Mouse (Mus musculus) intestine, embryonic 15.5 days (tissue): ENCODE results near the gene Ldb1. TPM values are rescaled to one million over a fixed set of nuclear protein-coding genes. Genes with fewer than 3 reads are reported as not detected.
A peak's percentile ranks its signal among the peaks of the same experiment; 100 is the strongest.

Experiments used
- ATAC-seq: fragments of 200-750 bp; cut with Nextera tagmentation; 2 replicates; pipeline ENCODE4 v1.8.0; 2017; ENCODE audit warnings: moderate TSS enrichment, moderate library complexity
- H3K27ac ChIP-seq: fragments of 300-500 bp; sonication (generic); 2 replicates; pipeline ENCODE4 v1.5.1; 2015; ENCODE audit warnings: mild to moderate bottlenecking, inconsistent platforms
- H3K27me3 ChIP-seq: fragments of 300-500 bp; sonication (generic); replicated peaks from 2 replicates; pipeline ENCODE4 v1.6.1; 2015; ENCODE audit warnings: inconsistent platforms
- H3K36me3 ChIP-seq: fragments of 300-500 bp; sonication (generic); 2 replicates; pipeline ENCODE4 v1.6.1; 2015; ENCODE audit warnings: inconsistent platforms
- H3K4me1 ChIP-seq: fragments of 300-500 bp; sonication (generic); replicated peaks from 2 replicates; pipeline ENCODE4 v1.6.1; 2015; ENCODE audit warnings: inconsistent platforms
- H3K4me2 ChIP-seq: fragments of 300-500 bp; sonication (generic); replicated peaks from 2 replicates; pipeline ENCODE4 v1.6.1; 2015; ENCODE audit warnings: mild to moderate bottlenecking, inconsistent platforms
- H3K4me3 ChIP-seq: fragments of 300-500 bp; sonication (generic); replicated peaks from 2 replicates; pipeline ENCODE4 v1.5.1; 2015; ENCODE audit warnings: inconsistent platforms
- H3K9ac ChIP-seq: fragments of 300-500 bp; sonication (generic); 2 replicates; pipeline ENCODE4 v1.6.1; 2015; ENCODE audit warnings: inconsistent platforms
- H3K9me3 ChIP-seq: fragments of 300-500 bp; sonication (generic); 2 replicates; pipeline ENCODE4 v1.6.1; 2016; ENCODE audit warnings: inconsistent platforms
- WGBS: fragments of 180-500 bp; shearing (Covaris S2); methylation state at CpG from one replicate; pipeline ENCODE4 v1.1.7; 2015; 5-methylcytosine and 5-hydroxymethylcytosine counted together
- polyA plus RNA-seq: library from polyadenylated mRNA; unstranded; fragments of >200 nt; fragmentation: Nextera tagmentation; extraction: Ambion mirVana; gene quantifications from 2 replicates; pipeline ENCODE4 v1.2.1, GENCODE M21; 2015

The Ldb1 gene
- polyA plus RNA-seq, 1 experiment from 2014 or later: 53.2 TPM

GRCm38 (mm10) chr19:46058466-46058865, 13.5 kb upstream of the Ldb1 start:
- Histone ChIP-seq H3K4me3 (no peak overlapping the region), H3K27ac (no peak overlapping the region), H3K36me3 (peaks cover 16% of the 10 kb centered on the region), H3K9me3 (no peaks in the 10 kb centered on the region), H3K27me3 (no peaks in the 10 kb centered on the region), H3K4me1 (peaks cover 6% of the 10 kb centered on the region; the same call in 1 of the 2 replicates), H3K9ac (no peak overlapping the region), H3K4me2 (no peak overlapping the region)
- WGBS: 95% methylated on average over 7 of the region's 7 CpGs
- ATAC-seq: no peak

GRCm38 (mm10) chr19:46056947-46057607, 12.1 kb upstream of the Ldb1 start:
- Histone ChIP-seq H3K27me3 (no peaks in the 10 kb centered on the region), H3K9ac (peak overlapping the region; percentile 87), H3K27ac (peak overlapping the region; percentile 96), H3K36me3 (peaks cover 2% of the 10 kb centered on the region; the same call in 1 of the 2 replicates), H3K4me1 (peaks cover 6% of the 10 kb centered on the region; the same call in 1 of the 2 replicates), H3K4me2 (peak overlapping the region; percentile 70), H3K4me3 (peak overlapping the region; percentile 99), H3K9me3 (no peaks in the 10 kb centered on the region)
- peak; percentile 86 for ATAC-seq
- WGBS: under 1% methylated on average over 38 of the region's 42 CpGs

DNA sequence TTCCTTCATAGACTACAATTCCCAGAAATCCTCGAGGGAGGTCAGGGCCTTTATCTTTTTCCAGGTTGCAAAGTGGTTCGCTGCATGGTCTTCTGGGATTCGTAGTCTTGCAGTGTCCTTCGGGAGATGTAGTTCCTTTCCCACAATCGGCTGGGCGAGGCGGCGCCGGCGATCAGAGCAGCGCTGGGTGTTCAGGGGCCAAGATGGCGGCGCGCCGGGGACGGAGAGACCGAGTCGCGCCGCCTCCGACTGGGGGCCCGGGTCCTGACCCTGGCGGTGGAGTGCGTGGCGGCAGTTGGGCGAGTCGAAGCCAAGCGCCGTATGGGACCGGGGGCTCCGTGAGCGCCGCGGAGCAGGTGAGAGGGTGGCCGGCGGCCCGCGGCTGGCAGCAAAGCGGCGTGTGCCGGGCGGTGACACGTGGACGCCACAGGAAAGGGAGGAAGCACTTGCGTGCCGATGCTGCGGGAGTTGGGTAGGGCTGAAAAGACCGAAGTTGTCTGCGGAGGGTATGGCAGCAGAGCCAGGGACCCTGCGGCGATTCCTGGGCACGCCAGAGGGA, 11.5 kb upstream of the Ldb1 start:
- peak; percentile 97 for ATAC-seq
- peak overlapping the region; percentile 99 for H3K4me3 ChIP-seq
- peak overlapping the region; percentile 70 for H3K4me2 ChIP-seq
- H3K36me3 ChIP-seq: no peaks in the 10 kb centered on the region
- under 1% methylated on average over 52 of the region's 52 CpGs for WGBS
- peak overlapping the region; percentile 87 for H3K9ac ChIP-seq
- H3K4me1 ChIP-seq: peaks cover 6% of the 10 kb centered on the region; the same call in 1 of the 2 replicates
- H3K9me3 ChIP-seq: no peaks in the 10 kb centered on the region
- H3K27ac ChIP-seq: peak overlapping the region; percentile 96
- no peaks in the 10 kb centered on the region for H3K27me3 ChIP-seq

DNA sequence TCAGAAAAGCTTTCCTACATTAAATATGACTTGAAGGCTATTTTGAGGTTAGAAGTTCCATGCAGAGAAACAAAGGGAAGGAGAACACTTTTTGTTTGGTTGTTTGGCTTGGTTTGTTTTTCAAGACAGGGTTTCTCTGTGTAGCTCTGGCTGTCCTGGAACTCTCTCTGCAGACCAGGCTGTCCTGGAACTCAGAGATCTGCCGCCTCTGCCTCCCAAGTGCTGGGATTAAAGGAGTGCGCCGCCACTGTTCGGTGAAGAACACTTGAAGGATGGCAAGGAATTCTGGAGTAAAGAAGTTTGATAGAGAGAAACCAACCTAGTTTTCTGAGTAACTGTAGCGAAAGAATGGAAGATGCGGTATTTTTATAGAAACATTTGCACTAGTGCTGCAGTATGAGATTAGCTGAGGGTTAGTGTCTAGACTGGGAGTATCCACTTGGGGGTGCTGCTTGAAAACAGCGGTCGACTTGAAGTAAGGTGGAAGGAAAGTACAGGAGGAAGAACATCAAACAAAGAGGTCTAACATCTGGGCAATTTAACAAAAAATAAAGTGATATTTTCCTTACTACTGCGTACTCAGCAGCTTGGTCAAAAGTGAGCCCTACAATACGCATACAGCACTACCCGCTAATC, 10.9 kb upstream of the Ldb1 start:
- Histone ChIP-seq H3K9ac (peak overlapping the region; percentile 87), H3K4me3 (peak overlapping the region; percentile 99), H3K27ac (peak overlapping the region; percentile 96; the same call in 1 of the 2 replicates), H3K36me3 (no peaks in the 10 kb centered on the region), H3K4me1 (peaks cover 6% of the 10 kb centered on the region; the same call in 1 of the 2 replicates), H3K4me2 (peak overlapping the region; percentile 70), H3K9me3 (no peaks in the 10 kb centered on the region), H3K27me3 (no peaks in the 10 kb centered on the region)
- peak; percentile 85 for ATAC-seq
- under 1% methylated on average over 11 of the region's 11 CpGs for WGBS

DNA sequence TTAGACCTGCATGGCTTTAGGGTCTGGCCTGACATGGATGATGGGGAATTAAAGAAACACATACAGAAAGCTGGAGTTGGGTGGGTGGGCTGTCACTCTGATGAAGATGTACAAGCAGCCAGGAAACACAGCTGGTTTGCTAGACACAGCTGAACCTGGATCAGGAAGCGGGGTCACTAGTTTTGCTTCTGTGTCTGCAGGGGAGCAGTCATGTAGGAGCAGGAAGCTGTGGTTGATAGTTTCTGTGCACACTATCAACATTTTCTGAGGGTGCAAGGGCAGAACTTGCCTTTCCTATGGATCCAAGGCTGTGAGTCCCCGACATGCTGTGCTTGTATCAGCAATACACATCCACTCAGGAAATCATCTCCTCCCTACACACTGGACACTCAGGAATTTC, 5.4 kb upstream of the Ldb1 start:
- no peak for ATAC-seq
- peaks cover 12% of the 10 kb centered on the region; the same call in 1 of the 2 replicates for H3K4me1 ChIP-seq
- WGBS: 74% methylated on average over 2 of the region's 2 CpGs

DNA sequence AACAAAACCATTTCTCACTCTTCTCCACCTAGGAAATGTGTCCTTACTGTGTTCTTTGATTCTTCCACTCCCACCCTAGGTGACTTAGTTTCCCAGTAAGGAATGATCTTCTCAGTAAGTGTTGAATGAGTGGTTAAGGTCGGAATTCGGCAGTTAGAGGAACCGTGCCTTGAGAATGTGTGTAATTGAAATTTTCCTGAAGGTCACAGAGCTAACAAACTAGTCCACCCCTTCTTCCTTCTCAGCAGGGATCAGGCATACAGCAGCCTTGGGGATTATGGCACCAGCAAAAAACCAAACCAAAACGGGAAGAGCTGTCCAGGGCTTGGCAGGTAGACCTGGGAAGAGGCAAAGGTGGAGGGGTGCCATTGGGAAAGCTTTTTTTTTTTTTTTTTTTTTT, 4.1 kb upstream of the Ldb1 start:
- H3K4me1 ChIP-seq: peaks cover 13% of the 10 kb centered on the region; the same call in 1 of the 2 replicates
- H3K36me3 ChIP-seq: no peaks in the 10 kb centered on the region
- WGBS: 71% methylated on average over 4 of the region's 4 CpGs
- no peak overlapping the region for H3K4me2 ChIP-seq
- H3K27ac ChIP-seq: no peak overlapping the region
- H3K4me3 ChIP-seq: no peak overlapping the region
- ATAC-seq: no peak
- H3K27me3 ChIP-seq: no peaks in the 10 kb centered on the region
- no peak overlapping the region for H3K9ac ChIP-seq
- no peaks in the 10 kb centered on the region for H3K9me3 ChIP-seq

More for the DNA sequence above, 5.4 kb upstream of the Ldb1 start:
- Histone ChIP-seq H3K9me3 (no peaks in the 10 kb centered on the region), H3K27ac (no peak overlapping the region), H3K4me2 (no peak overlapping the region), H3K27me3 (no peaks in the 10 kb centered on the region), H3K4me3 (no peak overlapping the region), H3K9ac (no peak overlapping the region), H3K36me3 (no peaks in the 10 kb centered on the region)

DNA sequence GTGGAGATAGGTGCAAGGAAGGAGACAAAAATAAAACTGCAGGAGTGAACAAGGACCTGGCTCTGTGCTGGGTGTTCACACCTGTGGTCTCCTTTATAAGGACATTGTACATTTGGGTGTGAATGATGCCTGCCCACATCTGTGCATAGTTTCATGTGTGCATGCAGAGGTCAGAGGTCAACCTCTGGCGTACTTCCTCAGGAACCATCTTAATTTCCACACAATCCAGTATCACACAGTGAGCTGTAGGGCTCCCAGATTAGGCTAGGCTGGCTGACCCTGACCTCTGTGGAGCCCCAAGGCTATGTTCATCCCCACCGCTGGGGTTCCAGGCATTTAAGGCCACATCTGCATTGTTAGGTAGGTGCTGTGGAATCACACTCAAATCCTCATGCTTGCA, 2.4 kb upstream of the Ldb1 start:
- H3K4me3 ChIP-seq: no peak overlapping the region
- no peaks in the 10 kb centered on the region for H3K27me3 ChIP-seq
- H3K4me2 ChIP-seq: no peak overlapping the region
- no peak overlapping the region for H3K27ac ChIP-seq
- H3K9me3 ChIP-seq: no peaks in the 10 kb centered on the region
- H3K9ac ChIP-seq: no peak overlapping the region
- WGBS: 79% methylated on average over 2 of the region's 2 CpGs
- H3K4me1 ChIP-seq: peaks cover 28% of the 10 kb centered on the region
- no peaks in the 10 kb centered on the region for H3K36me3 ChIP-seq
- ATAC-seq: no peak

GRCm38 (mm10) chr19:46046621-46047025, 1.6 kb upstream of the Ldb1 start:
- Histone ChIP-seq H3K36me3 (no peaks in the 10 kb centered on the region), H3K27me3 (no peaks in the 10 kb centered on the region), H3K9me3 (no peaks in the 10 kb centered on the region), H3K4me2 (peak overlapping the region; percentile 89), H3K27ac (peak overlapping the region; percentile 98), H3K9ac (no peak overlapping the region), H3K4me3 (no peak overlapping the region), H3K4me1 (peaks cover 34% of the 10 kb centered on the region)
- WGBS: 7% methylated on average over 10 of the region's 10 CpGs
- ATAC-seq: no peak

DNA sequence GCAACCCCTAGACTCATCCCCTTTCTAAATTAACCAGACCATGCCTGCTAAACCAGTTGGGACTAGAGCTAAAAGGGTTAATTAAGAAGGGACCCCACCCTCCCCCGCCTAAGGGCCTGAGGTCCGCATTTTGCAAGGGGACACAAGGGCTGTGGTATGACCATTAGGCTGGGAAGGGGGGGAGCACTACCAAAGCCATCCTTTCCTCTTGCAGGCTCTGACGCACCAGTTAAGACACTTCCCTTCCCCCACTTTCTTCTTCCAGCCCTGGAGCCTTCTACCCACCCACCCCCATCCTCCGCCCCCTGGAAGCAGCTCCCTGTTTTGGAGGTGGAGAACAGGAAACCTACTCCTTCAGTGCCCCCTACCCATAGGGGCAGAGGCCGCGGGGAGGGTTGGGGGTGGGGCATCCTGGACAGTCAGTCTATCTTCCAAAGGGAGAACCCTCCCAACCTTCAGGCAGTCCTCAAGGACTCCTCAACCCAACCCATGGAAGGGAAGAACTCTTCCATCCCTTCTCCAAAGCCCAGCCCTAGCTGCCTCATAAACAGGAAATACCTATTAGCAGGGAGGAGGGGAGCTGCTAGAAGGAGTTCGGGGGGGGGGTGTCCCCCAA, 790 bp upstream of the Ldb1 start:
- 2% methylated on average over 7 of the region's 7 CpGs for WGBS
- peak overlapping the region; percentile 100 for H3K4me3 ChIP-seq

DNA sequence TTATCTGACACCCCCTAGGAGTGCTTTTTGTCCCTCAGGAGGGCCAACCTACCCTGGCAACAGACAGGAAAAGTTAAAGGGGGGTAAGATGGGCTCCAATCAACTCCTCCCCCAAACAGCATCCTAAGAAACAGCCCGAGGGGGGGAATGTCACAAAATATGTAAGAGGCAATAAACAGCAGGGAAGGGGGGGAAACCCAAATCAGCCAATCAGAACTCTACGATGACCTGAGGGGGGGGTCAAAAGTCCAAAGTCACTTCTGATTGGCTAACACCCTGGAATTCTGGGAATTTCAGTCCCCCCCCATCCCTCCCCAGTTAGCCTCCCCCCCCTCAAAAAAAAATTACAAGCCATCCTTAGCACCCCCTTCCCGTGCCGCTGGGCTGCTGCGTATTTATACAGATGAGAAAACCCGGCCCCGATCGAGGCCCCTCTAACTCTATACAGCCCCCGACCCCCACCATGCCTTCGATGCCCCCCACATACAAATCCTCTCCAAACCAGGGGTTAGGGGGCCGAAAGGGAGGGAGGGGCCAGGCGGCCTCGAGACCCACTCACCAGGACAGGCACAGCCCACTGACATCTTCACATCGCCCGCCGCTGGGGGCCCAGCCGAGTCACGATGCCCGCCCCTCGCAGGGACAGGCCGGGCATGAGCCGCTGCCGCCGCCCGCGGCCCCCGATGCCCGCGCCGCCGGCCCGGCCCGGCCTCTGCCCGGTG, 582 bp downstream of the Ldb1 start, which contains the start of gene Pprc1:
TSS of gene Pprc1 (plus strand) at position 616 of the 722 bp plus-strand sequence.
- no peaks in the 10 kb centered on the region for H3K36me3 ChIP-seq
- peak within 1 kb of the TSS; percentile 89 for H3K4me2 ChIP-seq
- H3K27ac ChIP-seq: peak within 1 kb of the TSS; percentile 98
- H3K27me3 ChIP-seq: no peaks in the 10 kb centered on the region
- peaks cover 53% of the 10 kb centered on the region for H3K4me1 ChIP-seq
- H3K9ac ChIP-seq: peak within 1 kb of the TSS; percentile 98
- ATAC-seq: no peak
- peak within 1 kb of the TSS; percentile 100 for H3K4me3 ChIP-seq
- 1% methylated on average over 34 of the region's 34 CpGs for WGBS
- H3K9me3 ChIP-seq: no peaks in the 10 kb centered on the region

More for the DNA sequence above, 790 bp upstream of the Ldb1 start:
- H3K27me3 ChIP-seq: no peaks in the 10 kb centered on the region
- peaks cover 43% of the 10 kb centered on the region for H3K4me1 ChIP-seq
- H3K4me2 ChIP-seq: peak overlapping the region; percentile 89
- H3K9ac ChIP-seq: peak overlapping the region; percentile 98
- no peaks in the 10 kb centered on the region for H3K9me3 ChIP-seq
- peak overlapping the region; percentile 98 for H3K27ac ChIP-seq
- peak; percentile 50 for ATAC-seq
- H3K36me3 ChIP-seq: no peaks in the 10 kb centered on the region

DNA sequence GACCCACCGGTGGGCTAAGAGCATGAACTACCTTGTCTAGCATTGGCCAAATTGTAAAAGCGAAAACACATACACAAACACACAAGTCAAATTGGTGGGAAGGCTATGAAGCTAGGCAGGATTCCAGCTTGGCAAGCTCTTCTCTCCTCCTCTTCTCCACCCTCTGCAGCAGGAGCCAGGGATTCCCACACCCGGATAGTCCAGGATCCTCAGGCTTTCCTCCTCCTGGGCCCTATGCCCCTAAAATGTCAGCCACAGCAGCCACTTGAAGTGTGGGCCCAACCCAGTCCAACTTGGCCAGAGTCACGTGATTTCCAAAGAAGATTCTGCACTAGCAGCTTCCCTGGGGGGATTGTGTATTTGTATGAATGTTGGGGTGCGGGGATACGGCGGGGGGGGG, 1.6 kb downstream of the Ldb1 start:
- no peaks in the 10 kb centered on the region for H3K9me3 ChIP-seq
- no peaks in the 10 kb centered on the region for H3K36me3 ChIP-seq
- peak overlapping the region; percentile 100; the same call in 1 of the 2 replicates for H3K4me3 ChIP-seq
- 0 out of 2 replicates have a peak overlapping the region, but pooled peaks have one; percentile 98 for H3K9ac ChIP-seq
- H3K27ac ChIP-seq: peak overlapping the region; percentile 98
- peak overlapping the region; percentile 89 for H3K4me2 ChIP-seq
- no peak for ATAC-seq
- peaks cover 56% of the 10 kb centered on the region for H3K4me1 ChIP-seq
- WGBS: 55% methylated on average over 7 of the region's 7 CpGs
- H3K27me3 ChIP-seq: no peaks in the 10 kb centered on the region
